Mouse (Mus musculus): ENCODE data around the gene Col24a1. TPM values are rescaled to one million over a fixed set of nuclear protein-coding genes. Genes with fewer than 3 reads are reported as not detected.

Gene Col24a1
- polyA plus RNA-seq, 1 experiment = 0.53 TPM

DNA sequence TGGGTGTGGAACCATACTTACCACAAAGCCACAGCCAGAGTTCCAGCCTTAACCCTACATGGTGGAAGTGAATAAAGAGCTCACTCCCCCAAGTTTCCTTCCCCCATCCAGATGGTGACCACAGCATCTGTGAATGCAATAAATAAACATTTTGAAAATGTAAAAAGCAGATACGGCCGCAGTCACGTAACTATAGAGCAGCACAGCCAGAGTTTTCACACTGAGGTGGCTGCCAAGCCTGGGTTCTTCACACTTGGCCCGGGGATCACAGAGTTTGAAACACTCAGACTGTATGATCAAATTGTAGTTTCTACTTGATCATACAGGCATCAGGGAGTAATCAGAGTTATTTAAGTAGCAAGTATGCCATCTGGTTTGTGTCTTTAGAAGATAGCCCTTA, 98.4 kb downstream of the Col24a1 start:
- H3K27me3 ChIP-seq (ENCODE audit: control insufficient read depth, insufficient read depth, low read length) = no peaks in the 10 kb centered on the region
- H3K4me1 ChIP-seq (ENCODE audit: control insufficient read depth, insufficient read depth, low read length) = peaks cover 2% of the 10 kb centered on the region
- H3K27ac ChIP-seq (ENCODE audit: control insufficient read depth, insufficient read depth, low read depth, low read length) = no peak overlapping the region
- H3K4me3 ChIP-seq (ENCODE audit: control insufficient read depth, low read depth, low read length) = no peak overlapping the region
- no peak for TF ChIP-seq POLR2A (IDR thresholded peaks at IDR 0.05; ENCODE audit: control insufficient read depth, low read depth, low read length)
- no peak for TF ChIP-seq CTCF (IDR thresholded peaks at IDR 0.05; ENCODE audit: control insufficient read depth, insufficient read depth, insufficient replicate concordance, low read depth, low read length)
- no peaks in the 10 kb centered on the region for H3K36me3 ChIP-seq (ENCODE audit: control insufficient read depth, insufficient read depth, low read length)

DNA sequence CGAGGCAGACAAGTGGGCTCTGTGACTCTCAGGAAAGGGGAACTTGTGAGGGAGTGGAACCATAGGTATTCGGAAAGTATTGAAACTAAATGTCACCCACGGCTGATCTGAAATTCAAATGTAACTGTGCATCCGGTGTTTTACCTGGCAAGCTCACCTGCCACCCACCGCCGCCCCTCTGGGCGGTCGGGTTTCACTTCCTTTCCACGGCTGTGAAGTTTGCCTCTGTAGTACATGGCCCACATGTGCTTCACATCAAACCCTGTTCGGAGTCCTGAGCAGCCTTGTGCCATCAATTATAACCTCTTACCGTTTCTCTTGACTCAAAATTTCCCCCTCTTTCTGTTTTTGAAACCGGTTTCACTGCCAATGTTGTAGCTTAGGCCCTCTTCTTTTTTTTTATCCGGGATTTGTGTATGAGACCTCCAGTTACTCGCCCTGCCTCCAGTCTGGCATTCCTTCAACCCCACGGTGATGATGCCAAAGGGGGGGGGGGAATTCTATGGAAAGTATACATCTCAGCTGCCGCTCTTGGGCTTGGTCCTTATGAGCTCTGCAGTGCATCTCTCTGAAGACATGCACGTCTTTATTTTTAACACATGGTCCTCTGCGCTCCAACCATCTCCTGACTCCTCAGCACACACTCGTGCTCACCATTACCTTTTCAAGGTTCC, 99.9 kb downstream of the Col24a1 start:
- Histone ChIP-seq H3K27me3 (ENCODE audit: control insufficient read depth, insufficient read depth, low read length) (no peaks in the 10 kb centered on the region), H3K4me3 (ENCODE audit: control insufficient read depth, low read depth, low read length) (no peak overlapping the region), H3K27ac (ENCODE audit: control insufficient read depth, insufficient read depth, low read depth, low read length) (no peak overlapping the region), H3K4me1 (ENCODE audit: control insufficient read depth, insufficient read depth, low read length) (peaks cover 2% of the 10 kb centered on the region), H3K36me3 (ENCODE audit: control insufficient read depth, insufficient read depth, low read length) (no peaks in the 10 kb centered on the region)
- no peak for TF ChIP-seq POLR2A (IDR thresholded peaks at IDR 0.05; ENCODE audit: control insufficient read depth, low read depth, low read length)
- TF ChIP-seq CTCF (IDR thresholded peaks at IDR 0.05; ENCODE audit: control insufficient read depth, insufficient read depth, insufficient replicate concordance, low read depth, low read length) = no peak

DNA sequence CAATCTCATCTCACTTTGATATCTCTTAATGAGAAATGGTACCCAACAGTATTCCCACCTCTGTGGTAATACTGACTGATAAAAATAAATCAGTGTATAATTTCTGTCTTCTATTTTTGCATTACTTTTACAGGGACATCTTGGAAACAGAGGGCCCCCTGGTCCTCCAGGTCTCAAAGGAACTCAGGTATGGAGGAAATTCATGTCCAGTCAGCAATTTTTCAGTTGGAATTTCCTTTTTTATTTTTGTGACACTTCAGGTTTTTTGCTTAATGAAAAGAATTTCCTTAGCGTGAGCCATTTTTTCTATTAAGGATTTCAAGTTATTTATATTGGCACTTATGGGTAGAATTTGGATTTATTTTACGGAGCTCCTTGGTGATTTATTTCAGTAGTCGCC, 106.9 kb downstream of the Col24a1 start:
- H3K36me3 ChIP-seq (ENCODE audit: control insufficient read depth, insufficient read depth, low read length) = no peaks in the 10 kb centered on the region
- no peaks in the 10 kb centered on the region for H3K27me3 ChIP-seq (ENCODE audit: control insufficient read depth, insufficient read depth, low read length)
- TF ChIP-seq POLR2A (IDR thresholded peaks at IDR 0.05; ENCODE audit: control insufficient read depth, low read depth, low read length) = no peak
- TF ChIP-seq CTCF (IDR thresholded peaks at IDR 0.05; ENCODE audit: control insufficient read depth, insufficient read depth, insufficient replicate concordance, low read depth, low read length) = no peak
- H3K27ac ChIP-seq (ENCODE audit: control insufficient read depth, insufficient read depth, low read depth, low read length) = no peak overlapping the region
- no peak overlapping the region for H3K4me3 ChIP-seq (ENCODE audit: control insufficient read depth, low read depth, low read length)
- peaks cover 4% of the 10 kb centered on the region for H3K4me1 ChIP-seq (ENCODE audit: control insufficient read depth, insufficient read depth, low read length)

DNA sequence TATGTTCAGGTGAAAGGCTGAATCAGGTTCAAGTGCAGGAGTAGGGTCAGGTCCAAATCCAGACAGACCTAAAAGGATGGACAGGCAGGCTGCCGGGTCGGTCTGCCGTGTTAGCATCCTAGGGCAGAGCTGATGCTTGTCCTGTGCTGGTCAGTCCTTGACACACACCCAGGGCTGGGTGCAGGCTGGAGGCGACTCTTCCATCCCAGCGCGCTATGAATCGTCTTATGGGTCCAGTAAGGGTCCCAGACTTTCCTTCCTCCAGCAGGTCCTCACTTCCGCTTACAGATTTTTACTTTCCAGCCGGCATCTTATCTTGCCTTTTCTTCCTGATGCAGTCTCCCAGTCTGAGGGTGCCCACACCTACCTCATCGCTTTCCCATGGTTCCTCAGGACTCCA, 110.0 kb downstream of the Col24a1 start:
- Histone ChIP-seq H3K27ac (ENCODE audit: control insufficient read depth, insufficient read depth, low read depth, low read length) (no peak overlapping the region), H3K4me1 (ENCODE audit: control insufficient read depth, insufficient read depth, low read length) (peaks cover 4% of the 10 kb centered on the region), H3K27me3 (ENCODE audit: control insufficient read depth, insufficient read depth, low read length) (no peaks in the 10 kb centered on the region), H3K4me3 (ENCODE audit: control insufficient read depth, low read depth, low read length) (peak overlapping the region; percentile 11; the same call in 1 of the 2 replicates), H3K36me3 (ENCODE audit: control insufficient read depth, insufficient read depth, low read length) (no peaks in the 10 kb centered on the region)
- TF ChIP-seq POLR2A (IDR thresholded peaks at IDR 0.05; ENCODE audit: control insufficient read depth, low read depth, low read length) (no peak), CTCF (IDR thresholded peaks at IDR 0.05; ENCODE audit: control insufficient read depth, insufficient read depth, insufficient replicate concordance, low read depth, low read length) (no peak)

DNA sequence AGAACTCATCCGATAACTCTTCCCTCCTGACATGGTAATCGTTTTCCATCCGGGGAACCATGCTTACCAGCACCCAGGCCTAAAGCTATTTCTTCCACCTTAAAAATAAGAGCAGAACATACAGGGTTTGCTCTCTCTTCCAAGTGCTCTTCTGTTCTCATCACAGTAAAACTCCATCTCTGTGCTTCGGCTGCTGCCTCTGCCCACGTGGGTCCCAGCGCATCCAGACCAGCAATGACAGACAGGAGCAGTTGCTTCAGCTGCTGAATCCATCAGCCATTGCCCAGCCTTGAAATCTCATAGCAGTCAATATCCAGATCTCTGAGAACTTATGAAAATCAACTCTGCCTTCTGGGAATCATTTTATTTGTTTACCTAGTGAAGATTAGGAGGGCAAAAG, 110.7 kb downstream of the Col24a1 start:
- H3K4me1 ChIP-seq (ENCODE audit: control insufficient read depth, insufficient read depth, low read length) = peaks cover 4% of the 10 kb centered on the region
- H3K27ac ChIP-seq (ENCODE audit: control insufficient read depth, insufficient read depth, low read depth, low read length) = no peak overlapping the region
- TF ChIP-seq POLR2A (IDR thresholded peaks at IDR 0.05; ENCODE audit: control insufficient read depth, low read depth, low read length) = no peak
- TF ChIP-seq CTCF (IDR thresholded peaks at IDR 0.05; ENCODE audit: control insufficient read depth, insufficient read depth, insufficient replicate concordance, low read depth, low read length) = no peak
- no peaks in the 10 kb centered on the region for H3K36me3 ChIP-seq (ENCODE audit: control insufficient read depth, insufficient read depth, low read length)
- H3K4me3 ChIP-seq (ENCODE audit: control insufficient read depth, low read depth, low read length) = no peak overlapping the region
- no peaks in the 10 kb centered on the region for H3K27me3 ChIP-seq (ENCODE audit: control insufficient read depth, insufficient read depth, low read length)

DNA sequence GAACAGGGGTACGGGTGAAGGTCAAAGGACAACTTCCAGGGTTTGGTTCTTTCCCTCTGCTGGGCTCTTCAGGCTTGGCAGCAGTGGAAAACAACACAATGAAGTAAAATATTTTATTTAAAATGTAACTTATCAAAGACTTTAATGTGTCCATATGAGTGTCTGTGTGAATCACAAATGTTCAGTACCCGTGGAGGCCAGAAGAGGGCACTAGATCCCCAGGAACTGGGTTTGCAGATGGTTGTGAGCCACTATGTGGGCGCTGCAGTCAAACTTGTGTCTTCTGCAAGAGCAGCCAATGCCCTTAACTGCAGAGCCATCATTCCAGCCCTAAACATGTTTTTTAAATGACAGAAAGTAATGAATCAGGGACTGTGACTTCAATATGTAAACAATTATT, 115.8 kb downstream of the Col24a1 start:
- no peaks in the 10 kb centered on the region for H3K4me1 ChIP-seq (ENCODE audit: control insufficient read depth, insufficient read depth, low read length)
- no peaks in the 10 kb centered on the region for H3K27me3 ChIP-seq (ENCODE audit: control insufficient read depth, insufficient read depth, low read length)
- no peak for TF ChIP-seq POLR2A (IDR thresholded peaks at IDR 0.05; ENCODE audit: control insufficient read depth, low read depth, low read length)
- TF ChIP-seq CTCF (IDR thresholded peaks at IDR 0.05; ENCODE audit: control insufficient read depth, insufficient read depth, insufficient replicate concordance, low read depth, low read length) = peak; percentile 56; the same call in 1 of the 2 replicates
- H3K36me3 ChIP-seq (ENCODE audit: control insufficient read depth, insufficient read depth, low read length) = no peaks in the 10 kb centered on the region
- no peak overlapping the region for H3K4me3 ChIP-seq (ENCODE audit: control insufficient read depth, low read depth, low read length)
- H3K27ac ChIP-seq (ENCODE audit: control insufficient read depth, insufficient read depth, low read depth, low read length) = no peak overlapping the region

DNA sequence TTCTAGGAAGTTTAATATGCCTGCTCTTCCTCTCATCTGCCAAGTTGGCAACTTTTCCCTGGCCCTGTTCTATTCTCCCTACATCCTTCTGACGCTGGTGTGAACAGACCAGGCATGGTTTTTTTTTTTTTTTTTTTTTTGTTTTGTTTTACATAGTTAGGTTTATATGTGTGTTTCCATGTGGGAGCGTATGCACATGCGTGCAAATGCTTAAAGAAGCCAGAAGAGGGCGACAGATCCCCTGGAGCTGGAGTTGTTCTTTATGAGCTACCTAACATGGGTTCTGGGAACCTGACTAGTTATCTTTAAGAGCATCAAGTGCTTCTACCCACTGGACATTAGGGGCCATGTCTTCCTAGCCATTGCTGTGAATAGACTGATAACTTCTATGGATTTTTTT, 119.9 kb downstream of the Col24a1 start:
- no peaks in the 10 kb centered on the region for H3K36me3 ChIP-seq (ENCODE audit: control insufficient read depth, insufficient read depth, low read length)
- H3K27ac ChIP-seq (ENCODE audit: control insufficient read depth, insufficient read depth, low read depth, low read length) = no peak overlapping the region
- no peak overlapping the region for H3K4me3 ChIP-seq (ENCODE audit: control insufficient read depth, low read depth, low read length)
- no peak for TF ChIP-seq POLR2A (IDR thresholded peaks at IDR 0.05; ENCODE audit: control insufficient read depth, low read depth, low read length)
- TF ChIP-seq CTCF (IDR thresholded peaks at IDR 0.05; ENCODE audit: control insufficient read depth, insufficient read depth, insufficient replicate concordance, low read depth, low read length) = no peak
- no peaks in the 10 kb centered on the region for H3K4me1 ChIP-seq (ENCODE audit: control insufficient read depth, insufficient read depth, low read length)
- no peaks in the 10 kb centered on the region for H3K27me3 ChIP-seq (ENCODE audit: control insufficient read depth, insufficient read depth, low read length)

Measured in testis, adult 2 months (tissue).